Mouse (Mus musculus): ENCODE measurements at regions not wholly inside any gene's neighbourhood (a gene's known extent, or its start where the extent isn't known, plus 50 kb on each side); places are given as distances from the start of the nearest gene placed in this dataset.
A peak's percentile ranks its signal among the peaks of the same experiment; 100 is the strongest.

GRCm38 (mm10) chr4:98206245-98206970 is 176.7 kb downstream of the Tm2d1 start:
- H3K9ac ChIP-seq (ENCODE audit: control insufficient read depth, low read depth, low read length, poor library complexity, severe bottlenecking): no peak overlapping the region
- no peaks in the 10 kb centered on the region for H3K79me2 ChIP-seq (ENCODE audit: control insufficient read depth, insufficient read depth, low read length, poor library complexity)
- no peak overlapping the region for H3K4me3 ChIP-seq (ENCODE audit: control insufficient read depth in 1 of 2, insufficient read depth in 1 of 2, low read depth in 2 of 2, low read length in 2 of 2)
- H3K4me1 ChIP-seq (ENCODE audit: control insufficient read depth in 1 of 2, insufficient read depth in 2 of 2, low read length in 2 of 2): peaks cover 0 to 3% of the 10 kb centered on the region in 2 experiments; a peak in 1 of 4 replicates
- no peaks in the 10 kb centered on the region for H3K27me3 ChIP-seq (ENCODE audit: control insufficient read depth in 1 of 2, insufficient read depth in 2 of 2, low read length in 2 of 2)
- DNase-seq (ENCODE audit: low read depth, low spot score): no peak
- peak; percentile 19; the same call in 1 of the 2 replicates for TF ChIP-seq SMC3 (IDR thresholded peaks at IDR 0.05; ENCODE audit: low read depth, low read length)
- TF ChIP-seq JUND (IDR thresholded peaks at IDR 0.05; ENCODE audit: low read depth, low read length): no peak
- TF ChIP-seq RAD21 (IDR thresholded peaks at IDR 0.05; ENCODE audit: low read depth, low read length): peak; percentile 24
- TF ChIP-seq NELFE (IDR thresholded peaks at IDR 0.05; ENCODE audit: low read depth, low read length): no peak
- TF ChIP-seq GATA1 (IDR thresholded peaks at IDR 0.05; ENCODE audit: low read depth, low read length): no peak
- no peak for TF ChIP-seq ZKSCAN1 (IDR thresholded peaks at IDR 0.05; ENCODE audit: low read depth, low read length)
- no peak for TF ChIP-seq RCOR1 (IDR thresholded peaks at IDR 0.05; ENCODE audit: low read depth, low read length)
- TF ChIP-seq CTCF (IDR thresholded peaks at IDR 0.05 in 2 of 3, conservative IDR thresholded peaks at IDR 0.05 in 1 of 3; ENCODE audit: control insufficient read depth in 1 of 3, insufficient read depth in 1 of 3, low read depth in 2 of 3, low read length in 3 of 3, poor library complexity in 1 of 3, severe bottlenecking in 1 of 3): peak in 2 of 3 experiments; percentile 17 to 36; a peak in 3 of 6 replicates
- no peak for TF ChIP-seq NRF1 (IDR thresholded peaks at IDR 0.05; ENCODE audit: insufficient read depth, low read depth, low read length, poor library complexity, severe bottlenecking)
- no peak for TF ChIP-seq KAT2A (conservative IDR thresholded peaks at IDR 0.05; ENCODE audit: low read depth, low read length)
- no peak for TF ChIP-seq POLR2AphosphoS5 (IDR thresholded peaks at IDR 0.05; ENCODE audit: borderline replicate concordance, low read depth, low read length)
- H3K9me3 ChIP-seq (replicated peaks; ENCODE audit: insufficient read depth, low read length): no peaks in the 10 kb centered on the region
- no peak overlapping the region for H3K27ac ChIP-seq (ENCODE audit: control insufficient read depth, low read depth, low read length)
- H3K36me3 ChIP-seq (ENCODE audit: control insufficient read depth in 1 of 2, insufficient read depth in 2 of 2, low read length in 2 of 2): no peaks in the 10 kb centered on the region; a peak in 1 of 4 replicates

GRCm38 (mm10) chr4:98203129-98203528 is 180.0 kb downstream of the Tm2d1 start:
- H3K9ac ChIP-seq (ENCODE audit: control insufficient read depth, low read depth, low read length, poor library complexity, severe bottlenecking): no peak overlapping the region
- H3K4me3 ChIP-seq (ENCODE audit: control insufficient read depth in 1 of 2, insufficient read depth in 1 of 2, low read depth in 2 of 2, low read length in 2 of 2): no peak overlapping the region
- peaks cover 0 to 11% of the 10 kb centered on the region in 2 experiments; a peak in 2 of 4 replicates for H3K36me3 ChIP-seq (ENCODE audit: control insufficient read depth in 1 of 2, insufficient read depth in 2 of 2, low read length in 2 of 2)
- no peak for TF ChIP-seq POLR2AphosphoS5 (IDR thresholded peaks at IDR 0.05; ENCODE audit: borderline replicate concordance, low read depth, low read length)
- no peak for TF ChIP-seq RAD21 (IDR thresholded peaks at IDR 0.05; ENCODE audit: low read depth, low read length)
- TF ChIP-seq MAFK (IDR thresholded peaks at IDR 0.05; ENCODE audit: borderline replicate concordance, low read depth, low read length): no peak
- no peak for TF ChIP-seq TAL1 (IDR thresholded peaks at IDR 0.05; ENCODE audit: low read length)
- TF ChIP-seq TBP (IDR thresholded peaks at IDR 0.05; ENCODE audit: low read depth, low read length): no peak
- TF ChIP-seq POLR2AphosphoS2 (IDR thresholded peaks at IDR 0.05; ENCODE audit: low read length): no peak
- TF ChIP-seq MEF2A (IDR thresholded peaks at IDR 0.05; ENCODE audit: extremely low read depth, insufficient replicate concordance, low read depth, low read length, poor library complexity, severe bottlenecking): no peak
- no peak for TF ChIP-seq USF2 (IDR thresholded peaks at IDR 0.05; ENCODE audit: borderline replicate concordance in 1 of 2, insufficient read depth in 1 of 2, low read depth in 1 of 2, low read length in 2 of 2)
- no peak for TF ChIP-seq UBTF (IDR thresholded peaks at IDR 0.05; ENCODE audit: borderline replicate concordance, insufficient read depth, low read depth, low read length)
- no peak for TF ChIP-seq MAZ (IDR thresholded peaks at IDR 0.05; ENCODE audit: low read depth, low read length)
- TF ChIP-seq SIN3A (IDR thresholded peaks at IDR 0.05; ENCODE audit: low read length): no peak
- no peak for TF ChIP-seq GATA1 (IDR thresholded peaks at IDR 0.05; ENCODE audit: low read depth, low read length)
- no peak for TF ChIP-seq KAT2A (conservative IDR thresholded peaks at IDR 0.05; ENCODE audit: low read depth, low read length)
- TF ChIP-seq SMC3 (IDR thresholded peaks at IDR 0.05; ENCODE audit: low read depth, low read length): no peak
- no peak for TF ChIP-seq POLR2A (IDR thresholded peaks at IDR 0.05; ENCODE audit: control insufficient read depth in 1 of 2, insufficient read depth in 1 of 2, low read depth in 1 of 2, low read length in 2 of 2, poor library complexity in 1 of 2)
- no peak for TF ChIP-seq CTCF (IDR thresholded peaks at IDR 0.05 in 2 of 3, conservative IDR thresholded peaks at IDR 0.05 in 1 of 3; ENCODE audit: control insufficient read depth in 1 of 3, insufficient read depth in 1 of 3, low read depth in 2 of 3, low read length in 3 of 3, poor library complexity in 1 of 3, severe bottlenecking in 1 of 3)
- no peak for TF ChIP-seq ZC3H11A (IDR thresholded peaks at IDR 0.05; ENCODE audit: low read depth, low read length)
- TF ChIP-seq NELFE (IDR thresholded peaks at IDR 0.05; ENCODE audit: low read depth, low read length): no peak
- no peak for TF ChIP-seq ZMIZ1 (IDR thresholded peaks at IDR 0.05; ENCODE audit: low read depth, low read length)
- H3K79me2 ChIP-seq (ENCODE audit: control insufficient read depth, insufficient read depth, low read length, poor library complexity): no peaks in the 10 kb centered on the region
- peaks cover 6 to 11% of the 10 kb centered on the region in 2 experiments for H3K4me1 ChIP-seq (ENCODE audit: control insufficient read depth in 1 of 2, insufficient read depth in 2 of 2, low read length in 2 of 2)
- H3K27me3 ChIP-seq (ENCODE audit: control insufficient read depth in 1 of 2, insufficient read depth in 2 of 2, low read length in 2 of 2): no peaks in the 10 kb centered on the region
- H3K27ac ChIP-seq (ENCODE audit: control insufficient read depth, low read depth, low read length): no peak overlapping the region
- no peaks in the 10 kb centered on the region for H3K9me3 ChIP-seq (replicated peaks; ENCODE audit: insufficient read depth, low read length)
- DNase-seq (ENCODE audit: low read depth, low spot score): no peak

Data from MEL (cell line).